Mouse (Mus musculus) liver, embryonic 15.5 days (tissue): Measurements from ENCODE around the gene 1810037I17Rik. TPM values are rescaled to one million over a fixed set of nuclear protein-coding genes. Genes with fewer than 3 reads are reported as not detected.

ENCODE experiments used
- ATAC-seq: fragments of 200-750 bp; cut with Nextera tagmentation; 2 replicates; pipeline ENCODE4 v1.8.0; 2017; ENCODE audit warnings: moderate number of reproducible peaks, mild to moderate bottlenecking, moderate library complexity; ENCODE audit not compliant: insufficient read depth
- H3K27ac ChIP-seq: fragments of 300-500 bp; sonication (generic); replicated peaks from 2 replicates; pipeline ENCODE4 v1.5.1; 2015; ENCODE audit warnings: mild to moderate bottlenecking, inconsistent platforms
- H3K27me3 ChIP-seq: fragments of 300-500 bp; sonication (generic); 2 replicates; pipeline ENCODE4 v1.6.1; 2015; ENCODE audit warnings: mild to moderate bottlenecking, inconsistent platforms
- H3K36me3 ChIP-seq: fragments of 300-500 bp; sonication (generic); replicated peaks from 2 replicates; pipeline ENCODE4 v1.6.1; 2015; ENCODE audit warnings: moderate library complexity, mild to moderate bottlenecking, inconsistent platforms
- H3K4me1 ChIP-seq: fragments of 300-500 bp; sonication (generic); replicated peaks from 2 replicates; pipeline ENCODE4 v1.6.1; 2015; ENCODE audit warnings: inconsistent platforms
- H3K4me2 ChIP-seq: fragments of 300-500 bp; sonication (generic); 2 replicates; pipeline ENCODE4 v1.6.1; 2015; ENCODE audit warnings: moderate library complexity, mild to moderate bottlenecking, inconsistent platforms
- H3K4me3 ChIP-seq: fragments of 300-500 bp; sonication (generic); replicated peaks from 2 replicates; pipeline ENCODE4 v1.5.1; 2015; ENCODE audit warnings: mild to moderate bottlenecking, inconsistent platforms
- H3K9ac ChIP-seq: fragments of 300-500 bp; sonication (generic); 2 replicates; pipeline ENCODE4 v1.6.1; 2015; ENCODE audit warnings: moderate library complexity, mild to moderate bottlenecking, inconsistent platforms
- H3K9me3 ChIP-seq: fragments of 300-500 bp; sonication (generic); replicated peaks from 2 replicates; pipeline ENCODE4 v1.6.1; 2016; ENCODE audit warnings: inconsistent platforms
- WGBS: fragments of 180-500 bp; shearing (Covaris S2); methylation state at CpG from one replicate; pipeline ENCODE4 v1.1.7; 2015; ENCODE audit warnings: mixed read lengths; ENCODE audit not compliant: insufficient replicate concordance; 5-methylcytosine and 5-hydroxymethylcytosine counted together
- polyA plus RNA-seq: library from polyadenylated mRNA; unstranded; fragments of >200 nt; fragmentation: Nextera tagmentation; extraction: Ambion mirVana; gene quantifications from 2 replicates; pipeline ENCODE4 v1.2.1, GENCODE M21; 2015

Gene 1810037I17Rik
- polyA plus RNA-seq: 74.4 and 88.2 TPM in 2 replicates

GRCm38 (mm10) chr3:122924009-122924914 lies at the start of gene 1810037I17Rik:
TSS of gene 1810037I17Rik (plus strand) at chr3:122924203.
- Histone ChIP-seq H3K27me3 (no peaks in the 10 kb centered on the region), H3K9ac (peak within 1 kb of the TSS; percentile 74), H3K4me3 (peak within 1 kb of the TSS; percentile 73), H3K4me2 (peak within 1 kb of the TSS; percentile 85), H3K4me1 (peaks cover 33% of the 10 kb centered on the region), H3K27ac (peak within 1 kb of the TSS; percentile 92), H3K9me3 (no peaks in the 10 kb centered on the region), H3K36me3 (peaks cover 13% of the 10 kb centered on the region; the same call in 1 of the 2 replicates)
- peak; percentile 95 for ATAC-seq
- under 1% methylated on average over 68 of the region's 68 CpGs for WGBS

DNA sequence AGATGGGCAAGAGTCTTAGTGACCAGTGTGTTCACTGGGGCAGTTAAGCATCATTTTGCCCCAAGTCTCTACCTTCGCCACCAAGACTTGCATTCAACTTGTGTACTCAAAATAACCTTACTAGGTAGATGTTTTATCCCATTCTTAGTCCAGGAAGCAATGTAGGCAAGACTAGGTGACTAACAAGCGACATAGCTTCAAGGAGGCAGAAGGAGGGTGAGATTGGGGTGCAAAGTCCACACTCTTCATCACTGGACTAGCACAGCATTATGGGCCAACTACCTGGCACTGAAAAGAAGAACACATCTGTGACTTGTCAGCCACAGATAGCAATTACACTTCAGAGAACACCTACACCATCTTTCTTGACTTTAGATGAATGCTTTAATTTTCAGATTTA lies 47.1 kb upstream of the 1810037I17Rik start:
- 52% methylated on average over 2 of the region's 2 CpGs for WGBS
- Histone ChIP-seq H3K4me1 (no peaks in the 10 kb centered on the region), H3K9ac (no peak overlapping the region), H3K27ac (no peak overlapping the region), H3K9me3 (no peaks in the 10 kb centered on the region), H3K4me2 (no peak overlapping the region), H3K4me3 (no peak overlapping the region), H3K36me3 (no peaks in the 10 kb centered on the region), H3K27me3 (no peaks in the 10 kb centered on the region)
- no peak for ATAC-seq

- H3K4me2 ChIP-seq: no peak overlapping the region
- no peak overlapping the region for H3K4me3 ChIP-seq
- no peak overlapping the region for H3K27ac ChIP-seq
- ATAC-seq: no peak
- no peak overlapping the region for H3K9ac ChIP-seq
- H3K4me1 ChIP-seq: no peaks in the 10 kb centered on the region
- H3K36me3 ChIP-seq: no peaks in the 10 kb centered on the region
- 69% methylated on average over 3 of the region's 3 CpGs for WGBS
- H3K9me3 ChIP-seq: no peaks in the 10 kb centered on the region
- no peaks in the 10 kb centered on the region for H3K27me3 ChIP-seq
Observed at GRCm38 (mm10) chr3:122877543-122877942, 46.5 kb upstream of the 1810037I17Rik start.

DNA sequence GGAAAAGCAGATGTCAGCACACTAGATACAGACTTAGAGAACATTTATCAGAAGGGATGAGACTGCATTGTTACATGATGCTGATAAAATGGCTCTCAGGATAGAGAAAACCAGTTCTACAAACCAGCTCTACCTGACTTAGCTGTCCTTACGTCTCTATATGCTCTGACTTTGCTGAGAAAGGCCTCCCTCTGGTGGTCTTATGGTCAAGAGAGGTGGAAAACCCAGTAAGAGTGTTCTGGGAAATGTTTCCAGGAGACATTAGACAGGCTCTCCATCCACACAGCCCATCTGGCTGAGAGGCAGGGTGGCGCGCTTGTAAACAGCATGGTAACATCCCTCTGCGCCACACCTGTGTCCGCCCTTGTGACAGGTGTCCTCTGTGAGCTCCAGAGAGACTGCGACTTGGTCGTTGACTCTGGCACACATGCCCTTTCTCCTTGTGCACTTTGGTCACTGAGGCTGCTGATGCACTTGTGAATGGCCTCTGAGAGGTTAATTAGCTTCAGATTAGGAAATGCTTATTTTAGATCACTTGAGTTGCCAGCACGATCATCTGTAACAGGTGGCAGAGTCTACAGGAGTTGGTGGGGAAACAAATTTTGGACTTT lies 45.2 kb upstream of the 1810037I17Rik start:
- Histone ChIP-seq H3K27me3 (no peaks in the 10 kb centered on the region), H3K36me3 (no peaks in the 10 kb centered on the region), H3K4me2 (no peak overlapping the region), H3K4me3 (no peak overlapping the region), H3K9ac (no peak overlapping the region), H3K4me1 (no peaks in the 10 kb centered on the region), H3K27ac (no peak overlapping the region), H3K9me3 (no peaks in the 10 kb centered on the region)
- no peak for ATAC-seq
- WGBS: 75% methylated on average over 8 of the region's 8 CpGs

DNA sequence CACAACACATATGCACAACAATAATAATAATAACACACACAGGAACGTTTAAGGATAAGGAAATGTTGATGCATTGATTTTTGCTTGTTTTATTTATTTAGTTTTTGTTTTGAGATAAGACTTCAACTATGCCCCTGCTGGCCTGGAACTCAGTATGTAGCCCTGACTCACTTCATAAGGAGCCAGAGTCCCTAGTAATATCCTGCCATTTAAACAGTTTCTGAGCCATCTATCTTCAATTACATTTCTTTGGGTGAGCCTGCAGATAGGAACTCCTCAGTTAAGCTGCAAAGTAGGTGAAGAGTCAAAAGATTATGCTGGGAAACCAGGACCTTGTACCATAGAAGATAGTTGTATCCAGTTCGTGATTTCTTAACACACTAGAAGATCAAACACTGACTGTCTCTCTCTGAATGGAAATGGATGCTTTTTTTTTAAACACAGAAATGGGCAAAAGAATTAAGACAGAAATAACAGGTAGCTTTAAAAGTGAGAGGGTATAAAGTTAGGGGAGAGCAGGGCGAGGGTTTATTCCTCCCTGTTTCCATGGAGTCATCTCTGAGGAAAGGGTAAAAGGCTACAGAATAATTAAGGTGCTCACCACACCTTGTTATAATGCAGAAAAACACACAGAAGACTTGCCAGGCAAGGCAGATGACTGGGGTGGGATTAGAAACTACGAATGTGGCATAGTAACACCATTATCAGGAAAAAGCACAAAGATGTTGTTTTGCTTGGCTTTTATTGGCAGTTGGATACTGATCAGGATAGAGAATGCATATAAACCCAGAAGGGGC lies 36.3 kb upstream of the 1810037I17Rik start:
- H3K9ac ChIP-seq: no peak overlapping the region
- no peak for ATAC-seq
- no peak overlapping the region for H3K4me3 ChIP-seq
- H3K4me1 ChIP-seq: no peaks in the 10 kb centered on the region
- H3K27ac ChIP-seq: no peak overlapping the region
- H3K9me3 ChIP-seq: no peaks in the 10 kb centered on the region
- no peaks in the 10 kb centered on the region for H3K27me3 ChIP-seq
- WGBS: 47% methylated on average over 4 of the region's 4 CpGs
- no peaks in the 10 kb centered on the region for H3K36me3 ChIP-seq
- no peak overlapping the region for H3K4me2 ChIP-seq

- H3K4me2 ChIP-seq: no peak overlapping the region
- no peak overlapping the region for H3K27ac ChIP-seq
- H3K9me3 ChIP-seq: no peaks in the 10 kb centered on the region
- no peaks in the 10 kb centered on the region for H3K36me3 ChIP-seq
- no peak overlapping the region for H3K9ac ChIP-seq
- ATAC-seq: no peak
- H3K4me3 ChIP-seq: no peak overlapping the region
- no peaks in the 10 kb centered on the region for H3K27me3 ChIP-seq
- H3K4me1 ChIP-seq: no peaks in the 10 kb centered on the region
- WGBS: 62% methylated on average over 5 of the region's 5 CpGs
Observed at GRCm38 (mm10) chr3:122888371-122888819, 35.6 kb upstream of the 1810037I17Rik start.

DNA sequence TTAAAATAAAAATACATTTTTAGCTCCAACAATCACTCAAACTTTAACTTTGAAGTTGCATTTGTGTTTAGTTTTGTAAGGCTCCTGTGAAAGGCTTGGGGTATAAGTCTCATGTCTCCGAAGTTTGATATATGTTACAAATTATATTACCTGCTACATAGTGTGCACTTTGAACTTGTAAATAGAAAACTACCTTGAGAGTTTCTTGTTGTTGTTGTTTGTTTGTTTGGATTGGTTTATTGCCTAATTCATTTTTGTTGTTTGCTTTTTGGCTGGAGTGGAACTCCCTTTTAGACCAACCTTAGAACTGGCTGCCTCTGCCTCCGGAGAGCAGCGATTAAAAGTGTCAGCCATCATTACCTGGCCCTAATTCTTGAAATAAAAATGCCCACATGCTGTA lies 29.2 kb upstream of the 1810037I17Rik start, which contains the start of gene Fabp2:
TSS of gene Fabp2 (plus strand) at position 301 of the 400 bp plus-strand sequence.
- Histone ChIP-seq H3K27ac (no peak within 1 kb of the TSS), H3K36me3 (no peaks in the 10 kb centered on the region), H3K4me2 (no peak within 1 kb of the TSS), H3K4me3 (no peak within 1 kb of the TSS), H3K9me3 (no peaks in the 10 kb centered on the region), H3K4me1 (no peaks in the 10 kb centered on the region), H3K9ac (no peak within 1 kb of the TSS), H3K27me3 (no peaks in the 10 kb centered on the region)
- WGBS: 66% methylated on average over 3 of the region's 3 CpGs
- no peak for ATAC-seq

DNA sequence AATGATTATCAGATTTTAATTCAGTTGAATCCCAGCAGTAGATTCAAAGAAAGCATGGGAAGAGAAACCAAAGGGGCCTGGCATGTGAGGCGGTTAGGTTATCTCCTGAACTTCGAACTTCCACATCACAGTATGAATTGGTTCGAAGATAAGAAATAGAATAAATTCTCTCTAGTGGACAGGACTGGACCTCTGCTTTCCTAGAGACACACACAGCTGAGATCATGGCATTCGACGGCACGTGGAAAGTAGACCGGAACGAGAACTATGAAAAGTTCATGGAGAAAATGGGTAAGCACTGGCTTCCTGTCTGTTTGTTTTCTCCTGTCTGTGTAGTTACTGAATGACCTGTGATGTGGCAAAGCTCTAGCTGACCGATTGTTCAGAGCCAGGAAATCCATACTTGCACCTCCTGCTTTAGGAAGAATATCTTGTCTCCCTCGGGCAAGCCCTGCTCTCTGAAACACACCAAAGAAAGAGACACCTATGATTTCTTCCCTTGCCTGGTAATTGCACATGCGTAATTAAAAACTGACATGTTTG lies 28.7 kb upstream of the 1810037I17Rik start:
- Histone ChIP-seq H3K27me3 (no peaks in the 10 kb centered on the region), H3K27ac (no peak overlapping the region), H3K4me3 (no peak overlapping the region), H3K9me3 (no peaks in the 10 kb centered on the region), H3K36me3 (no peaks in the 10 kb centered on the region), H3K4me1 (no peaks in the 10 kb centered on the region), H3K9ac (no peak overlapping the region), H3K4me2 (no peak overlapping the region)
- 0 out of 2 replicates have a peak, but pooled peaks have one; percentile 31 for ATAC-seq
- WGBS: 49% methylated on average over 11 of the region's 11 CpGs

- whole genome bisulfite sequencing: 52% methylated on average over 6 of the region's 6 CpGs
- H3K27ac ChIP-seq: no peak overlapping the region
- no peak for ATAC-seq
- H3K4me3 ChIP-seq: no peak overlapping the region
- no peaks in the 10 kb centered on the region for H3K4me1 ChIP-seq
- H3K27me3 ChIP-seq: no peaks in the 10 kb centered on the region
- no peak overlapping the region for H3K4me2 ChIP-seq
- no peaks in the 10 kb centered on the region for H3K36me3 ChIP-seq
- H3K9ac ChIP-seq: no peak overlapping the region
- no peaks in the 10 kb centered on the region for H3K9me3 ChIP-seq
Observed at GRCm38 (mm10) chr3:122898254-122898653, 25.7 kb upstream of the 1810037I17Rik start.

DNA sequence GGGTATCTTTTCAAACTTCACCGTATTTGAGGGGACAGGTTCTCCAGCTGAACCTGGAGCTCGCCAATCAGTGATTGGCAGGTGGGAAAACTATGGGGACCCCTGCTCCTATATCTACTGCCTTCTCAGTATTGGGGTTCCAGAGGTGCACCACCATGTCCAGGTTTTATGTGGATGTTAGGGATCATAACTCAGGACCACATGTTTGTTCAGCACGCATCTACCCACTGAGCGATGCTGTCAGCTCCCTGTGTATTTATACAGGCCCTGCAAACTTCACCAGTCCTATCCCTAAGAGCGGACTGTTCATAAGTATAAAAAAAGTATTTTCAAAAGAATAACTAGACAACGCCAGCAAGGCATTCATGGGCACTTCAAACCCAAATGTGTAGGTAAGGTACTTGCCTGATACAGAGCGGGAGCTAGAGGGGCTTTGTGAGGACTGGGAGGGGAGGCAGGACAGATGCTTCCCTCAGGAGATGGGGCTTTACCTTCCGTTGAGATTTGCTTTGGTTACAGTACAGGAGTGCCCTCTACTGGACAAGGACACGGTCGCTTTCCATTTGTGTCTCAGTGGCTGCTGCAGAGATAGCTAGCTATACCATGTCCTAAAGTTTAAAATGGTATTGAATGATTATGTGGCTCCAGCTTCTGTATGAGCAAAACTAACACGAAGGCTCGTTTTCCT lies 20.1 kb upstream of the 1810037I17Rik start:
- Histone ChIP-seq H3K27ac (no peak overlapping the region), H3K27me3 (no peaks in the 10 kb centered on the region), H3K36me3 (no peaks in the 10 kb centered on the region), H3K4me2 (no peak overlapping the region), H3K9ac (no peak overlapping the region), H3K9me3 (no peaks in the 10 kb centered on the region), H3K4me1 (no peaks in the 10 kb centered on the region), H3K4me3 (no peak overlapping the region)
- 30% methylated on average over 12 of the region's 12 CpGs for WGBS
- no peak; the same call in 1 of the 2 replicates for ATAC-seq
